Mouse (Mus musculus) forebrain, embryonic 11.5 days (tissue): ENCODE results near the gene 4930595D18Rik. TPM values are rescaled to one million over a fixed set of nuclear protein-coding genes. Genes with fewer than 3 reads are reported as not detected.

Source experiments
- ATAC-seq: fragments of 200-750 bp; cut with Nextera tagmentation; replicated peaks from 2 replicates; pipeline ENCODE4 v1.8.0; 2017; ENCODE audit warnings: moderate TSS enrichment; ENCODE audit not compliant: low FRiP score
- DNase-seq: peaks from one replicate; pipeline ENCODE4 v3.0.0-alpha.2; 2017; ENCODE audit warnings: low spot score
- H3K27ac ChIP-seq: fragments of 300-500 bp; sonication (generic); 2 replicates; pipeline ENCODE4 v1.5.1; 2014; ENCODE audit warnings: low read depth, low read length
- H3K27me3 ChIP-seq: fragments of 300-500 bp; sonication (generic); 2 replicates; pipeline ENCODE4 v1.6.1; 2014; ENCODE audit warnings: mild to moderate bottlenecking, low read length, mixed read lengths; ENCODE audit not compliant: control insufficient read depth, insufficient read depth
- H3K36me3 ChIP-seq: fragments of 300-500 bp; sonication (generic); 2 replicates; pipeline ENCODE4 v1.6.1; 2014; ENCODE audit warnings: mild to moderate bottlenecking, low read length, moderate library complexity, mixed read lengths; ENCODE audit not compliant: control insufficient read depth, insufficient read depth
- H3K4me1 ChIP-seq: fragments of 300-500 bp; sonication (generic); replicated peaks from 2 replicates; pipeline ENCODE4 v1.6.1; 2014; ENCODE audit warnings: low read length, mixed read lengths; ENCODE audit not compliant: control insufficient read depth, insufficient read depth
- H3K4me2 ChIP-seq: fragments of 300-500 bp; sonication (generic); 2 replicates; pipeline ENCODE4 v1.6.1; 2014; ENCODE audit warnings: low read depth, mild to moderate bottlenecking, low read length, moderate library complexity, mixed read lengths; ENCODE audit not compliant: severe bottlenecking
- H3K4me3 ChIP-seq: fragments of 300-500 bp; sonication (generic); 2 replicates; pipeline ENCODE4 v1.5.1; 2014; ENCODE audit warnings: low read depth, low read length
- H3K9ac ChIP-seq: fragments of 300-500 bp; sonication (generic); 2 replicates; pipeline ENCODE4 v1.6.1; 2014; ENCODE audit warnings: low read length
- H3K9me3 ChIP-seq: fragments of 300-500 bp; sonication (generic); 2 replicates; pipeline ENCODE4 v1.6.1; 2016; ENCODE audit warnings: low read length, mixed read lengths; ENCODE audit not compliant: control insufficient read depth
- WGBS: fragments of 180-500 bp; shearing (Covaris S2); extraction: QIAGEN DNeasy Blood & Tissue Kit; methylation state at CpG from one replicate; pipeline ENCODE4 v1.1.7; 2014; 5-methylcytosine and 5-hydroxymethylcytosine counted together
- polyA plus RNA-seq: library from polyadenylated mRNA; unstranded; fragments of >200 nt; fragmentation: Nextera tagmentation; extraction: Ambion mirVana; gene quantifications from 2 replicates; pipeline ENCODE4 v1.2.1, GENCODE M21; 2014

Gene 4930595D18Rik
- polyA plus RNA-seq, 1 experiment from 2014 or later, result not detected

DNA sequence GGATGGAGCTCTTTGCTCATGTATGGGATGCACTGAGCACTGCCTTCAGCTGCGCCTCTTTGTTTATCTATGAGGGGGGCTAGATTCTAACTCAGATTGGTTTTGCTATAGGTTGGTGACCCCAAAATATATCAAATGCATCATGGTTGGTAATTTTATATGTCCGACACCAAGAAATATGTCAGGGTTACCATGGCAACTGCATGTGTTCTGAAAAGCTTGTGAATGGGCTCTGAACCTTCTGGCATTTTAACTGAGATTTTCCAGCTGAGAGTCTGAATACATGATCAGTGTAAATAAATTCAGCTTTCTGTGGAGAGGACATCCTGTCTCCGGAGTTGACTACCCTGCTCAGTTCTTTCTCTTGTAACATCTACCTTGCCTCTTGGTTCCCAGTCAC is 19.7 kb upstream of the 4930595D18Rik start:
- no peak overlapping the region for H3K27ac ChIP-seq
- H3K36me3 ChIP-seq, result no peaks in the 10 kb centered on the region
- 71% methylated on average over 3 of the region's 3 CpGs for WGBS
- H3K4me1 ChIP-seq, result no peaks in the 10 kb centered on the region
- H3K9ac ChIP-seq, result no peak overlapping the region
- H3K9me3 ChIP-seq, result no peaks in the 10 kb centered on the region
- ATAC-seq, result no peak
- DNase-seq, result no peak
- no peaks in the 10 kb centered on the region for H3K27me3 ChIP-seq
- H3K4me3 ChIP-seq, result no peak overlapping the region
- no peak overlapping the region for H3K4me2 ChIP-seq

DNA sequence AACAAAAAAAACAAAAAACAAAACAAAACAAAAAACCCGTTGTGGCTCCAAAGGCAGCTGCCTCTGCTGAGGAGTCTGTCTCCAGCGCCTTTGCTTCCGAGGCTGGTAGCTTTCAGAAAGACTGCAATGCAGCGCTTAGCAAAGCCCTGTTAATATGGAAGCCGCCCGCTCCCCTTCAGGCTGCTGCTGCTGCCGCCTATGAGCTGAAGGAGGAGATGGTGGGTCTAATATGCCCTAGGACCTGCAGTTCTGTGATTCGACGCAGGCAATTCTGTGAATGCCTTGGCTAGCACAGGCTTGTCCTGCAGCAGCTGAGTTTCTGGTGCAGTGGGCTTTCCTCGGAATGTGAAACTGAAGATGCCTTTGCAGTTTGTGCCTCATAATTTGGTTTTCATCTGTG is 18.8 kb upstream of the 4930595D18Rik start:
- Histone ChIP-seq H3K27me3 (no peaks in the 10 kb centered on the region), H3K4me1 (no peaks in the 10 kb centered on the region), H3K4me2 (no peak overlapping the region), H3K9me3 (no peaks in the 10 kb centered on the region), H3K9ac (no peak overlapping the region), H3K4me3 (no peak overlapping the region), H3K27ac (no peak overlapping the region), H3K36me3 (no peaks in the 10 kb centered on the region)
- 74% methylated on average over 10 of the region's 10 CpGs for WGBS
- DNase-seq (no peak), ATAC-seq (no peak)

DNA sequence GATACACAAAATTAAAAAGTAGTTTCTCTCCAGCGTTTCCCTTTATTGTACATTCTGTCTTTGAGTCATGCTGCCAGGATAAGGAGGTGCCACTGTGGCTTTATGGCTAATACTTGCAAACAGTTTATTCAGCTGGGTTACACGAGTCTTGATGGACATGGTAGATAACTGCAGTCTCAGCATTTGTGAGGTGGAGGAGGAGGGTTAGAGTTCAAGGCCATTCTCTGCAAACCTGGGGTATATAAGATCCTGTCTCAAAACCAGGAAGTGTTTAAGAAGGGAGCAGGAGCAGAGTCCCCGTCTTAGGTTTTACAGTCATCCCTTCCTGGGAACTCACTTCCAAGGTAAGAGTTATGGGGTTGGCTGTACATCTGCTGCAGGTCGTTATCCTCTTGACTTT is 12.3 kb upstream of the 4930595D18Rik start:
- Histone ChIP-seq H3K9me3 (no peaks in the 10 kb centered on the region), H3K4me3 (no peak overlapping the region), H3K36me3 (no peaks in the 10 kb centered on the region), H3K27ac (no peak overlapping the region), H3K4me1 (peaks cover 4% of the 10 kb centered on the region; the same call in 1 of the 2 replicates), H3K27me3 (no peaks in the 10 kb centered on the region), H3K9ac (no peak overlapping the region), H3K4me2 (no peak overlapping the region)
- 91% methylated on average over 4 of the region's 4 CpGs for WGBS
- DNase-seq (no peak), ATAC-seq (no peak)

DNA sequence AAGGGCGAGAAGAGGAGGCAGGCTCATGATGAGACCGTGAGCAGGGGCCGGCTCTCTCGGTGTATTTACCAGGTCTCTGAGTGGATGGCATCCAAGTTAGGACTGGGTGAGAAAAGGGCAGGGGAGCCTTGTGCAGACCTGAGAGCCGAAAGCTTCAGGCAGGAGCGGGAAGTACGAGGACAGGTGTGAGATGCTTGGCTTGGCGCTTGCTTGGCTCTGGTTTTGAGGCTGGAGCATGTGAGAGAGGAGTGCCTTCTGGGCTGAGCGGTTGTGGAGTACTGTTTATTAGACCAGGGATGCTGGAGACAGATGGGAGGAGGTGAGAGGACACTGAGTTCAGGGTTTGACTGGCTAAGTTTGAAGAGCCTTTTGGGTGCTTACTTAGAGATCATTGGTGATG is 9.0 kb upstream of the 4930595D18Rik start:
- Histone ChIP-seq H3K4me1 (peaks cover 4% of the 10 kb centered on the region; the same call in 1 of the 2 replicates), H3K27ac (no peak overlapping the region), H3K27me3 (no peaks in the 10 kb centered on the region), H3K4me3 (no peak overlapping the region), H3K9ac (no peak overlapping the region), H3K9me3 (no peaks in the 10 kb centered on the region), H3K36me3 (no peaks in the 10 kb centered on the region), H3K4me2 (no peak overlapping the region)
- 78% methylated on average over 9 of the region's 9 CpGs for WGBS
- ATAC-seq (no peak), DNase-seq (no peak)

DNA sequence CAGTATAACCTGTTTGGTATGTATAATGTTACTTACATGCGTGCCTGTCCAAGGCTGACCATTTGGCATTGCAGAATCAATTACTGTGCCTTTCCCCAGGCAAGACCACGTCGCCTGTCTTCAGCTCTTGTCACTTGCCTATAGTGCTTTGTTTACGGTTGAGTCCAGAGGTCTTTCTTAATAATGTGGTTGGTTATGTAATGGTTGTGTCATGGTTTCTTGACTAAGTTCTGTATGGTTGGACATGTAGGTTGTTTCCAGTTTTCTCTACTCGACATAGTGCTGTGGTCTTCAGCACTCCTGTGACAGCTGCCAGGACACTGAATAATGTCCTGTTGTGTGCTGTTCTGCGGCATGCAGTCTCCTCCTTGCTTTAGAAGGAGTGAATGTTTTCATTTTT is 8.5 kb upstream of the 4930595D18Rik start:
- 90% methylated on average over 6 of the region's 6 CpGs for WGBS

DNA sequence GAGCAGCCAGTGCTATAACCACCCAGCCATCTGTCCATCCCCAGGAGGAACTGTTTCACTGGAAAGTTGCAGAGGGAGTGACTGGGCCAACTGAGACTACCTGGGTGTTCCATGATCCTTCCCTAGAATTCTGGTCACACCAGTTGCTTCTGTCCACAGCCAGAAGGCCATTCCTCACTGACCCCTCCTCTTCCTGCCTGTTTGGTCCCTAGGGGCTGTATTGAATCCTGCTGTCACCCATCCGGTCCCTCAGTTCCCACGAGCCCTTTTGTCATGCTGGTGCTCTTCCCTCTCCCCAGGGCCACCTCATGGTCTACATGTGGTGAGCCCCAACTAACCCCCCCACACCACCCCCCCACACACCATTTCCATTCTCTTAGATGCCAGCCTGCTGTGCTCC is 6.6 kb upstream of the 4930595D18Rik start:
- Histone ChIP-seq H3K27ac (no peak overlapping the region), H3K4me2 (no peak overlapping the region), H3K9me3 (no peaks in the 10 kb centered on the region), H3K9ac (no peak overlapping the region), H3K36me3 (no peaks in the 10 kb centered on the region), H3K4me1 (peaks cover 4% of the 10 kb centered on the region; the same call in 1 of the 2 replicates), H3K4me3 (no peak overlapping the region), H3K27me3 (no peaks in the 10 kb centered on the region)
- ATAC-seq (no peak), DNase-seq (no peak)
- WGBS, result 80% methylated on average over 2 of the region's 2 CpGs

More for the DNA sequence above, 8.5 kb upstream of the 4930595D18Rik start:
- DNase-seq, result no peak
- no peak overlapping the region for H3K9ac ChIP-seq
- no peaks in the 10 kb centered on the region for H3K36me3 ChIP-seq
- H3K9me3 ChIP-seq, result no peaks in the 10 kb centered on the region
- H3K4me2 ChIP-seq, result no peak overlapping the region
- no peak for ATAC-seq
- no peaks in the 10 kb centered on the region for H3K27me3 ChIP-seq
- peaks cover 4% of the 10 kb centered on the region; the same call in 1 of the 2 replicates for H3K4me1 ChIP-seq
- H3K4me3 ChIP-seq, result no peak overlapping the region
- no peak overlapping the region for H3K27ac ChIP-seq

DNA sequence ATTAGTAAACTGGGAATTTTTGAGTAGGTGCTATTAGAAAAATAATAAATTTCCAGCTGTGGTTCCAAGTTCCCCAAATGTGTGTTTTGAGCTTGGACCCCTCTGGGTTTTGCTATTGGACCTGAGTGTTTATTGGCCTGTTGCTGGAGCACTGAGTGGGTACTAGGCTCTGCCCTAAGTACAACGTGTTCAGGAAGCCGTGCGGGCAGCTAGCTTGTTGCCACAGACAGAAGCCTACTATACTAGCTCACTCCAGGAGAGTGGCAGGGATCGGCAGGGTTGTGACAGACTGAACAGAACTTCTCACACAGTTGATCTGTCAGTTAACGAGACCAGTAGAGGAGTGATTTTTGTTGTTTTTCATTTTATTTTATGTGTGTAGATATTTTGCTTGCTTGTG is 6.1 kb upstream of the 4930595D18Rik start:
- Histone ChIP-seq H3K4me2 (no peak overlapping the region), H3K4me1 (peaks cover 4% of the 10 kb centered on the region; the same call in 1 of the 2 replicates), H3K27me3 (no peaks in the 10 kb centered on the region), H3K27ac (no peak overlapping the region), H3K9me3 (no peaks in the 10 kb centered on the region), H3K9ac (no peak overlapping the region), H3K36me3 (no peaks in the 10 kb centered on the region), H3K4me3 (no peak overlapping the region)
- DNase-seq, result no peak
- ATAC-seq, result no peak
- whole genome bisulfite sequencing, result 86% methylated on average over 5 of the region's 5 CpGs

DNA sequence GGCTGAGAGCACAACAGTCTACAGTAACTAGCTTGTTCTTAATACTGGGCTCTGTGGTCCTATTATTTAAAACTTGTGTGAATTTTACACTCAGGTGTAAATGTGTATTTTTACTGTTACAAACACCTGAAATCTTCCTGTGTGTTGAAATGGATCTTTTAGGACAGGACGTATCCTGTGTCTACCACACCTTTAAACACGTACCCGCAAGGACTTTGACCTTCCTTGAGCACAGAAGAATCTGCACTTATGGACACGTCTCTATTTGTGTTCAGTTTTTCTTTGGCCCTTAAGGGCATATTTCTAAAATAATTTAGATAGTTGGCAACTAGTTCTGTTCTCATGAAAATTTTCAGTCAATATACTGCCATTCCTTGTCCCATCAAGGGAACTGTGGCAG is 4.0 kb upstream of the 4930595D18Rik start:
- ATAC-seq (no peak), DNase-seq (no peak)
- H3K9ac ChIP-seq, result no peak overlapping the region
- H3K27ac ChIP-seq, result no peak overlapping the region
- H3K27me3 ChIP-seq, result no peaks in the 10 kb centered on the region
- 93% methylated on average over 4 of the region's 4 CpGs for WGBS
- no peaks in the 10 kb centered on the region for H3K9me3 ChIP-seq
- peaks cover 2% of the 10 kb centered on the region; the same call in 1 of the 2 replicates for H3K4me1 ChIP-seq
- no peak overlapping the region for H3K4me2 ChIP-seq
- no peak overlapping the region for H3K4me3 ChIP-seq
- H3K36me3 ChIP-seq, result no peaks in the 10 kb centered on the region

DNA sequence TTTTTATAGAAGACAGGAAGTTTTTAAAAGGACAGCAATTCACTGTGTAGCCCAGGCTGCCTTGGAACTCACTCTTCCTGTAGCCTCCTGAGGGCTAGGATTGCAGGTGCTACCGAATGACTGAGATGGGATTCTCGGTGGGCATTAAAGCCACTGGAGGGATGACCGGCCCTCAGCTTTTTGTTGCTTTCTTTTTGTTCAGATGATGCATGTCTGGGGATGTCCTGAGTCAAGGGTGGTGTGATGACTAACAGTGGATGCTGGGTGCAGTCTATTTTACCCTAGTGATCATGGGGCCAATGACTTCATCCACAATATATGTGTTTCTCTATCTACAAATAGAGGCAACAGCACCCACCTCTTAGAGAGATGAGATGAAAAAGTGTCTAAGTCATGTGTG is 2.7 kb upstream of the 4930595D18Rik start:
- Histone ChIP-seq H3K4me3 (no peak overlapping the region), H3K9me3 (no peaks in the 10 kb centered on the region), H3K9ac (no peak overlapping the region), H3K27ac (no peak overlapping the region), H3K27me3 (no peaks in the 10 kb centered on the region), H3K4me1 (no peaks in the 10 kb centered on the region; the same call in 1 of the 2 replicates), H3K36me3 (no peaks in the 10 kb centered on the region), H3K4me2 (no peak overlapping the region)
- DNase-seq, result no peak
- ATAC-seq, result no peak
- WGBS, result 87% methylated on average over 3 of the region's 3 CpGs
